Mouse (Mus musculus) hindbrain, embryonic 15.5 days (tissue): ENCODE measurements around the gene Cd248. TPM values are rescaled to one million over a fixed set of nuclear protein-coding genes. Genes with fewer than 3 reads are reported as not detected.

Experiments used
- ATAC-seq: fragments of 200-750 bp; cut with Nextera tagmentation; 2 replicates; pipeline ENCODE4 v1.8.0; 2017; ENCODE audit warnings: low read depth, moderate number of reproducible peaks, moderate TSS enrichment; ENCODE audit not compliant: low FRiP score
- H3K27ac ChIP-seq: fragments of 300-500 bp; sonication (generic); replicated peaks from 2 replicates; pipeline ENCODE4 v1.5.1; 2015; ENCODE audit warnings: mild to moderate bottlenecking, inconsistent platforms
- H3K27me3 ChIP-seq: fragments of 300-500 bp; sonication (generic); 2 replicates; pipeline ENCODE4 v1.6.1; 2015; ENCODE audit warnings: control low read depth, inconsistent platforms
- H3K36me3 ChIP-seq: fragments of 300-500 bp; sonication (generic); 2 replicates; pipeline ENCODE4 v1.6.1; 2015; ENCODE audit warnings: control low read depth, inconsistent platforms
- H3K4me1 ChIP-seq: fragments of 300-500 bp; sonication (generic); replicated peaks from 2 replicates; pipeline ENCODE4 v1.6.1; 2015; ENCODE audit warnings: control low read depth, inconsistent platforms
- H3K4me2 ChIP-seq: fragments of 300-500 bp; sonication (generic); 2 replicates; pipeline ENCODE4 v1.6.1; 2015; ENCODE audit warnings: moderate library complexity, mild to moderate bottlenecking, inconsistent platforms
- H3K4me3 ChIP-seq: fragments of 300-500 bp; sonication (generic); 2 replicates; pipeline ENCODE4 v1.5.1; 2015; ENCODE audit warnings: mild to moderate bottlenecking, inconsistent platforms
- H3K9ac ChIP-seq: fragments of 300-500 bp; sonication (generic); 2 replicates; pipeline ENCODE4 v1.6.1; 2015; ENCODE audit warnings: inconsistent platforms
- H3K9me3 ChIP-seq: fragments of 300-500 bp; sonication (generic); 2 replicates; pipeline ENCODE4 v1.6.1; 2016; ENCODE audit warnings: control low read depth, inconsistent platforms
- WGBS: fragments of 180-500 bp; shearing (Covaris S2); methylation state at CpG from one replicate; pipeline ENCODE4 v1.1.7; 2015; 5-methylcytosine and 5-hydroxymethylcytosine counted together
- polyA plus RNA-seq: library from polyadenylated mRNA; unstranded; fragments of >200 nt; fragmentation: Nextera tagmentation; extraction: Ambion mirVana; gene quantifications from 2 replicates; pipeline ENCODE4 v1.2.1, GENCODE M21; 2015

Gene Cd248
- polyA plus RNA-seq, 1 experiment from 2014 or later: 22.0 TPM

DNA sequence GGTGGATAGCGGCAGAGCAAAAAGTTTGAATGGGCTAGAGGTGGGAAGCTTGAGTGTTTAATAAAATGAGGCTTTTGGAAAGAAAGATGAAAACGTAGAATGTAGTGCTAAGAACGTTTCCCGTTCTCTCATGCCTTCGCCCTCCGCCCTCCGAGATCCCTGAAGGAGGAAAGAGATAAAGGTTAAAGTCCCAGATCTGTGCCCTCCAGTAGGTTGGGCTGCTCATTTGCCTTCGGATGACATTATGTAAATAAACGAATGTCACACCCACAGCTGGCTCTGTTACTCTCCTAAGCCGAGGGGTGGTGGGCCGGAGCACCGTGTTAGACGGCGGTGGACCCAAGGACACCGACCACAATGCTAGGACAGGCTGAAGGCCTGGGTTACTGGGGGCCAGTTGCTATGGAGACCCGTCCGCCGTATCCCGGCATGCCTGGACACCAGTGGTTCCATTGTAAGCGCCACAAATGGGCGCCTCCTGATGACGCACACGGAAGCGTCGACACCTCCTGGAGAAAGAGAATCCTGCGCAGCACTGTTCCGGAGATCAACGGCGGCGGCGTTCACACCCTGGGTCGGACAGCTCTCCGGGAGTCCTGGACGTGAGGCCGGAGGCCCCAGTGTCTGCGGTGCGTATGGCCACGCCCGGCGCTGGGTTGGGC is 26.9 kb upstream of the Cd248 start, which contains the start of gene Brms1:
TSS of gene Brms1 (plus strand) at position 493 of the 662 bp plus-strand sequence.
- H3K4me3 ChIP-seq: peak within 1 kb of the TSS; percentile 91
- ATAC-seq: peak; percentile 60
- peaks cover 37% of the 10 kb centered on the region for H3K4me1 ChIP-seq
- WGBS: 7% methylated on average over 40 of the region's 40 CpGs
- H3K36me3 ChIP-seq: peaks cover 9% of the 10 kb centered on the region; the same call in 1 of the 2 replicates
- no peaks in the 10 kb centered on the region for H3K27me3 ChIP-seq
- peak within 1 kb of the TSS; percentile 95 for H3K9ac ChIP-seq
- no peaks in the 10 kb centered on the region for H3K9me3 ChIP-seq
- peak within 1 kb of the TSS; percentile 96 for H3K4me2 ChIP-seq
- H3K27ac ChIP-seq: peak within 1 kb of the TSS; percentile 67

DNA sequence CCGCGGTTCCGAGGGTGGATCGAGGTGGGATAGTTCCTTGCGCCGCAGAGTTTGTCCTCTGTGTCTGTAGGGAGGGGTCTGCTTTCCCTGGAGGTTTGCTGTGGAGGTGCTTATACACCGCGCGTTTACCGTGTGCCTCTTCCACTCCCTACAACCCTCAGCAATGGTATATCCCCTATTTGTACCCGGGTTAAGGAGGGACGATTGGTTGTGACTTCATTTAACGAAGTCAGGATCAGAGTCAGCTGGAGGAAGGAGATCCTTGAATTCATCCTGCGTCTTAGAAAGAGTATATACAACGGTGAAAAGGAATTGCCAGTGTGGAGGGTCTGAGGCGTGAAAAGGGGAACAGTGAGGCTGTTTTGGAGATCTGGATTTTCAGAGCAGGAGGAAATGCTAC is 26.3 kb upstream of the Cd248 start:
- H3K27me3 ChIP-seq: no peaks in the 10 kb centered on the region
- peaks cover 13% of the 10 kb centered on the region for H3K36me3 ChIP-seq
- no peaks in the 10 kb centered on the region for H3K9me3 ChIP-seq
- peak overlapping the region; percentile 91 for H3K4me3 ChIP-seq
- H3K4me1 ChIP-seq: peaks cover 37% of the 10 kb centered on the region
- H3K9ac ChIP-seq: peak overlapping the region; percentile 95
- no peak for ATAC-seq
- peak overlapping the region; percentile 96 for H3K4me2 ChIP-seq
- H3K27ac ChIP-seq: peak overlapping the region; percentile 67
- 2% methylated on average over 16 of the region's 16 CpGs for WGBS

DNA sequence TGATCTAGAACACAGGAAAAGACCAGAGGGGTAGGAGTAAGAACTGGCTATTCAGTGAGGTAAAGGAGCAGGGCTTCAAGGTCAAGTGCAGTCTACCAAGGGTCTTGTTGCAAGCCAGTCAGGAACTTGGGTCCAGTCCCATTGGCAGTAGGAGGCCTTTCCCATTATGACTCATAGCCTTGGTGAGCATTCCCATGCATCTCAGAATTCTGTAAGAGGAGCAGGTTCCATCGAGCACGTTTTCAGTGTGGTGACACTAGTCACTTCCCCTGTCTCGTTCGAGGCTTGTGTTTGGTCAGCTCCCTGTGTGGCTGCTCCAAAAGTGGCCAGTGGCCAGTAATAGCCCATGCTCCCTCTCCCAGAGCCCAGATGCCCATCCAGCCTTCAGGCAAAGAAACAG is 22.3 kb upstream of the Cd248 start:
- no peak overlapping the region for H3K4me2 ChIP-seq
- no peak overlapping the region for H3K9ac ChIP-seq
- H3K27ac ChIP-seq: no peak overlapping the region
- H3K27me3 ChIP-seq: peaks cover 4% of the 10 kb centered on the region
- no peak for ATAC-seq
- H3K9me3 ChIP-seq: no peaks in the 10 kb centered on the region
- H3K36me3 ChIP-seq: peaks cover 36% of the 10 kb centered on the region
- no peak overlapping the region for H3K4me3 ChIP-seq
- WGBS: 79% methylated on average over 4 of the region's 4 CpGs
- H3K4me1 ChIP-seq: peaks cover 26% of the 10 kb centered on the region

DNA sequence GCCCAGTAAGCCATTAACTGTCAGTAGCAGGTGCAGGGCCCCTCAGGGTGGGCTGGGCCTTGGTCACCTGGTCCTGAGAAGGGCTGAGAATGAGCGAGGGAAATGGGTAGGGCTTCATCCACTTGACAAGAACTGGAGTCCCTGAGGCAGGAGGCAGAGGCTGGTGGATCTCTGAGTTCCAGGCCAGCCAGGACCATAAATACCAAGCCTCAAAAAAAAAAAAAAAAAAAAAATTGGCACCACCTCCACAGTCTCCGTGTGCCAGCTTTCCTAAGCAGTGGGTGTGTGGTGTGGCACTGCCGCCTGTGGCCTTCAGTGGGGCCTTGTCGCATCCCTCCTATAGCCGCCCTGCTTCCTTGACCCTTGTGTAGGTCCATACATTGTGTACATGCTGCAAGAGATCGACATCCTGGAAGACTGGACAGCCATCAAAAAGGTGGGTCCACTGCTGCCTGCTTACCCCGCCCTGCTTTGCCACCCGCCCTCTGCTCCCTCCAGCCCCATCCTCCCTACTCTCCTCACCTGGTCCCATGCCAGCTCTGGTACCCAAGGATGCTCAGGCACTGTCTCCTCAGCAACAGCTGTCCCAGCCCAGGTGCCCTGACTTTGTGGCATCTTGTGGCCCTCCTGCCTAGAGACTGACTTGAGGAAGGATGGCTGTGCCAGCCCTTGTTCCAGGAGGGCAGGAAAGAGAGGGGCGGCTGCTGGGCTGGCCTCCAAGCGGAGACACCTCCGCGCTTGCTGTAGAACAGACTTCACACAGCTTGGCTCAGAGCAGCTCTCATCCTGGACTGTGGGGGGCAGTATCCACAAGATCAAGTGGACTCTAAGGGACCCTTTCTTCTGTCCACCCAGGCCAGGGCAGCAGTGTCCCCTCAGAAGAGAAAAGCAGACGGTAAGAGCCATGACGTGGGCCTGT is 19.5 kb upstream of the Cd248 start:
- Histone ChIP-seq H3K36me3 (peaks cover 32% of the 10 kb centered on the region), H3K9me3 (no peaks in the 10 kb centered on the region), H3K4me1 (peaks cover 8% of the 10 kb centered on the region), H3K4me2 (no peak overlapping the region), H3K27ac (no peak overlapping the region), H3K4me3 (no peak overlapping the region), H3K27me3 (peaks cover 32% of the 10 kb centered on the region), H3K9ac (no peak overlapping the region)
- 86% methylated on average over 14 of the region's 14 CpGs for WGBS
- no peak for ATAC-seq

DNA sequence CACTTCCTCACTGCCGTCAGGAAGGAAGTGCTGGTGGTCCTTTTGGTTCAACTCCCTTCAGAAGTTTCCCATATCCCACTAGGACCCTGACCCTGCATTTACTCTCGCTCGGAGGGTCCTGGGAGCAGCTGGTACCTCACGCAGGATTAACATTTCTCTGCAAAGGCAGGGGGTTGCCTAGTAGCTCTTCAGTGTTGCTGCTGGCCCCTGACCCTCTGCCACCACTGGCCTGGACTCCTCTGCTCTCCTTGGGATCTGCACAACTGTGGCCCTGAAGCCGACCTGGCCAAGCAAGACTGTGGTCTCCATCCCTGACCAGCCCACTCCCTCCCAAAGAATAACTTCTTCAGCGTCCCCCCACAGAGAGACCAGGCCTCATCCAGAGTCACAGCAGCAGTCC is 18.6 kb upstream of the Cd248 start:
- H3K9me3 ChIP-seq: no peaks in the 10 kb centered on the region
- H3K9ac ChIP-seq: no peak overlapping the region
- H3K4me1 ChIP-seq: peaks cover 8% of the 10 kb centered on the region
- H3K27me3 ChIP-seq: peaks cover 38% of the 10 kb centered on the region
- H3K4me2 ChIP-seq: no peak overlapping the region
- peaks cover 27% of the 10 kb centered on the region for H3K36me3 ChIP-seq
- no peak overlapping the region for H3K27ac ChIP-seq
- no peak overlapping the region for H3K4me3 ChIP-seq
- WGBS: 70% methylated on average over 6 of the region's 6 CpGs
- no peak for ATAC-seq

DNA sequence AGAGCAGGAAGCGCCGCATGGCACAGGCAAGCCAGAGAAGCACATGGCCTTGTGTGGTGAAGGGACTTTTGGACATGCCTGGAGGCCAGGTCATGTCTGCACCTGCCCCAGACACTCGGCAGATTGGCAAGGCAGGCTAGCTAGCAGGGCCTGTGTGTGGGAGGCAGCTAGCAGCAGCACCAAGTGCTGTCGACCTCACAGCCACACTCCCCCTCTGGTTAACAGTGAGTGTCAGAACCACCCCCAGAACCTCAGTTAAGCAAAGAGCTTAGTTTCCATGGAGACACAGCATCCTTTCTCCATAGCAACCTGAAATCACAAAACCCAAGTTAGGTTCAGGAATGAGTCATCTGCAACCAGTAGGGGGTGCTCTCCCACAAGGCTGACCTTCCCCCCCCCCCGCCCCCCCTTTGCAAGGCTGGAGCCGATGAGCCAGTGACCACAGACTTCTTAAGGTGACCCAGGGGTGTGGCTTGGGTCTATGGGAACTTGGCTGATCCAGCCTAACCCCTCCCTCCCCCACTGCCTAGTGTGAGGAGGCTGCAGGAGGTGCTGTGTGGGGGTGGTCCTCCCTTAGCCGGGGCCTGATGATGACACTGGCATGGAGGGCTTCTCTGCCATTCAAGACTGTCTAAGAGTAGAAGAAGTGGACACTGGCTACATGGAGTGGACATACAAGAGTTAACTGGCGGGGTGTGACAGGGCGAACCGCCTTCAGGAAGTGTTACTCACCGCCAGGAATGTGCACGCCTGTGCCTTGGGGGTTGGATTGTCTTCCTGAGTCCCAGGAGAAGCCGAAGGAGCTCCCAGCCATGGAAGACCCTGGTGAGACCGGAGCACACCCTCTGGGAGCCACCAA is 17.6 kb upstream of the Cd248 start, which contains the start of gene Rin1:
TSS of gene Rin1 (plus strand) at position 435 of the 859 bp plus-strand sequence.
- peak; percentile 46; the same call in 1 of the 2 replicates for ATAC-seq
- Histone ChIP-seq H3K27me3 (peaks cover 38% of the 10 kb centered on the region), H3K36me3 (peaks cover 27% of the 10 kb centered on the region), H3K27ac (no peak within 1 kb of the TSS), H3K9ac (no peak within 1 kb of the TSS), H3K4me3 (0 out of 2 replicates have a peak within 1 kb of the TSS, but pooled peaks have one; percentile 3), H3K9me3 (no peaks in the 10 kb centered on the region), H3K4me2 (peak within 1 kb of the TSS; percentile 16), H3K4me1 (peaks cover 8% of the 10 kb centered on the region)
- WGBS: 21% methylated on average over 14 of the region's 14 CpGs

DNA sequence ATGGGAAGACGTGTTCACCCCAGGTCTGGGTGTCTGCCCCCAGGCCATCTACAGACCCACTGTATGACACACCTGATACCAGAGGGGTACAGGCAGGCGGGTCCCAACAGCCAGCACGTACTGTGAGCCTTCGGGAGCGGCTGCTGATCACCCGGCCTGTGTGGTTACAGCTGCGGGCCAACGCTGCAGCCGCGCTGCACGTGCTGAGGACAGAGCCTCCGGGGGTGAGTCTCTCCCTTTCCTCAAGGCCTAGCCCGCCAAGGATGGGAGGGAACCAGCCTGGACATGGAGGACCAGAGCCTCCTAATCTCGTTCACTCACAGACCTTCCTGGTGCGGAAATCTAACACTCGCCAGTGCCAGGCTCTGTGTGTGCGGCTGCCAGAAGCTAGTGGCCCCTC is 16.8 kb upstream of the Cd248 start:
- Histone ChIP-seq H3K9ac (no peak overlapping the region), H3K4me1 (peaks cover 8% of the 10 kb centered on the region), H3K4me3 (0 out of 2 replicates have a peak overlapping the region, but pooled peaks have one; percentile 3), H3K27me3 (peaks cover 38% of the 10 kb centered on the region), H3K9me3 (no peaks in the 10 kb centered on the region), H3K27ac (no peak overlapping the region), H3K4me2 (peak overlapping the region; percentile 16; the same call in 1 of the 2 replicates), H3K36me3 (peaks cover 27% of the 10 kb centered on the region)
- ATAC-seq: no peak
- WGBS: 9% methylated on average over 17 of the region's 17 CpGs

DNA sequence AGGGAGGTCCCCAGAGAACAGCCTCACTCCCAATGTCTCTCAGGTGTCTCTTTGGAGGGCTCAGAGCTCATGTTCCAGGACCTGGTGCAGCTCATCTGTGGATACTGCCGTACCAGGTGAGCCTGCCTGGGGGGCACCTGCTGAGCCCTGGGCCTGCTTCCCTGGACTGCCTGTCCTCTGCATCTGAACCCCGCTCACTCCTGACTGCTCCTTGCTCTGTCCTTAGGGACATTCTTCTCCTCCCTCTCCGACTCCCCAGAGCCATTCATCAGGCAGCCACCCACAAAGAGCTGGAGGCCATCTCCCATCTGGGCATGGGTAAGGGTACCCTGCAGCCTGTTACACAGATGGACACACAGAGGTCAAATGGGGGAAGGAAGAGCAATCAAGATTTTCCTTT is 16.4 kb upstream of the Cd248 start:
- Histone ChIP-seq H3K4me3 (no peak overlapping the region), H3K4me2 (0 out of 2 replicates have a peak overlapping the region, but pooled peaks have one; percentile 16), H3K9me3 (no peaks in the 10 kb centered on the region), H3K36me3 (peaks cover 24% of the 10 kb centered on the region), H3K27ac (no peak overlapping the region), H3K27me3 (peaks cover 38% of the 10 kb centered on the region), H3K4me1 (peaks cover 12% of the 10 kb centered on the region), H3K9ac (no peak overlapping the region)
- ATAC-seq: no peak
- WGBS: 42% methylated on average over 3 of the region's 3 CpGs

DNA sequence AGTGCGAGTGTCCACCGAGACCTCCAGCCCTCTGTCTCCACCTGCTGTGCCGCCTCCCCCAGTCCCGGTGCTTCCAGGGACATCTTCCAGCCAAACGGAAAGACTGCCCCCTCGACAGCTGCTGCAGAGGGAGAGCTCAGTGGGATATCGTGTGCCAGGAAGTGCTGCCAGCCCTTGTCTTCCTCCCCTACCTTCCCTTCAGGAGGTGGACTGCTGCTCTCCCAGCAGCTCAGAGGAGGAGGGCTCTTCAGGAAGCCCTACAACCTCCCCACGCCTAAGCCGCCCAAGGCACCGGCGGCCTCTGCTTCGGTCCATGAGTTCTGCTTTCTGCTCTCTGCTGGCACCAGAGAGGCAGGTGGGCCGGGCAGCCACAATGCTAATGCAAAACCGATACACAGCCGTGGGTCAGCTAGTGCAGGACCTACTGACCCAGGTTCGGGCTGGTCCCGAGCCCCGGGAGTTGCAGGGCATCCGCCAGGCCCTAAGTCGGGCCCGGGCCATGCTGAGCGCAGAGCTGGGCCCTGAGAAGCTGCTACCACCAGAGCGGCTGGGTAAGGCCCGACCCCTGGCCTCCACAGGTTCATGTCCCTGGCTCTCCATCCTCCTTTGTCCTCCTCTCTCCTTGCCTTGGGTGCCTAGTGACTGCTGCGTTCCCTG is 15.6 kb upstream of the Cd248 start:
- Histone ChIP-seq H3K27me3 (peaks cover 38% of the 10 kb centered on the region), H3K4me3 (no peak overlapping the region), H3K4me2 (no peak overlapping the region), H3K36me3 (peaks cover 18% of the 10 kb centered on the region; the same call in 1 of the 2 replicates), H3K27ac (no peak overlapping the region), H3K9me3 (no peaks in the 10 kb centered on the region), H3K4me1 (peaks cover 13% of the 10 kb centered on the region), H3K9ac (no peak overlapping the region)
- 26% methylated on average over 25 of the region's 25 CpGs for WGBS
- no peak for ATAC-seq

DNA sequence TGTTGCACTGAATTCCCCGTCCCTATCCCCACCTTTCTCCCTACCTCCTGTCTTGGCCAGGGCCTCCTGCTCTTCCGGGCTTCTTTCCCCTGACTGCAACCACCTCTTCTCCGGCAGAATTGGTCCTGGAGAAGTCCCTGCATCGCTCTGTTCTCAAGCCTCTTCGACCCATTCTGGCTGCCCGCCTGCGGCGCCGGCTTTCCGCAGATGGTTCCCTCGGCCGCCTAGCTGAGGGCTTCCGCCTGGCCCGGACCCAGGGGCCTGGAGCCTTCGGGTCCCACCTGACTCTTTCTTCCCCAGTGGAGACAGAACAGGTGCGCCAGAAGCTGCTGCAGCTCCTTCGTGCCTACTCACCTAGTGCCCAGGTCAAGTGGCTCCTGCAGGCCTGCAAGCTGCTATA is 15.0 kb upstream of the Cd248 start:
- Histone ChIP-seq H3K9ac (no peak overlapping the region), H3K9me3 (no peaks in the 10 kb centered on the region), H3K4me1 (peaks cover 13% of the 10 kb centered on the region), H3K27ac (no peak overlapping the region), H3K4me3 (no peak overlapping the region), H3K36me3 (peaks cover 12% of the 10 kb centered on the region; the same call in 1 of the 2 replicates), H3K4me2 (no peak overlapping the region), H3K27me3 (peaks cover 38% of the 10 kb centered on the region)
- no peak for ATAC-seq
- 55% methylated on average over 17 of the region's 17 CpGs for WGBS

DNA sequence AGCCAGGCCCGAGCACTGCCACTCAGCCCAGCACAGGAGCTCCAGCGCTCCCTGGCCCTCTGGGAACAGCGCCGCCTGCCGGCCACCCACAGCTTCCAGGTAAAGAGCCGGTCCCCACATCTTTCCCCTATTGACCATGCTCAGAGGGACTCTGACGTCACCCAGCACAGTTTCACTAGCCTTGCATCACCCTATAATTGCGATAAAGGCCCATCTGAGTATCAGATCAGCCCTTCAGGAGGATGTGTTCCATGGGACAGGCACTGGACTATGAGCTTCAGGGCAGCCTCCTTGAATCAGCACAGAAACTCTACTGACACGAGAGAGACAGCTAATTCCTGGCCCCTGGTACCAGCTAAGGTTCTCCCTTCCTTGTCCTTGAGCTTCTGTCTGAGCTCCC is 14.0 kb upstream of the Cd248 start:
- H3K27me3 ChIP-seq: peaks cover 43% of the 10 kb centered on the region

More for the DNA sequence above, 14.0 kb upstream of the Cd248 start:
- Histone ChIP-seq H3K9me3 (no peaks in the 10 kb centered on the region), H3K36me3 (peaks cover 3% of the 10 kb centered on the region; the same call in 1 of the 2 replicates), H3K4me2 (no peak overlapping the region), H3K4me3 (no peak overlapping the region), H3K4me1 (peaks cover 17% of the 10 kb centered on the region), H3K27ac (no peak overlapping the region), H3K9ac (no peak overlapping the region)
- no peak for ATAC-seq
- WGBS: 17% methylated on average over 9 of the region's 9 CpGs
